Comparison of ENCODE assay signal across 11 mouse cellular contexts in genomic region chr4:116175136-116175535, GRCm38 (mm10). TPM values are rescaled to one million over a fixed set of nuclear protein-coding genes. Genes with fewer than 3 reads are reported as not detected.
DNase-seq lines count a peak whose midpoint lies in the region; ATAC-seq and TF ChIP-seq lines count a peak whose summit lies in the region.
"Had no signal": no experiment of that assay in that cellular context is flagged by ENCODE, and none has a peak within 500 bp of the region (broad histone marks: within the 10 kb centered on the region; RNA-seq: fewer than 3 reads in every experiment).

No protein-coding gene starts in this region.

- H3K36me3 ChIP-seq in heart, embryonic 11.5 days (ENCODE audit: control insufficient read depth, insufficient read depth, low read length): no peaks in the 10 kb centered on the region
- H3K36me3 ChIP-seq in kidney, adult 2 months (ENCODE audit: control insufficient read depth, insufficient read depth, low read length): no peaks in the 10 kb centered on the region
- H3K36me3 ChIP-seq in midbrain, embryonic 10.5 days: no peaks in the 10 kb centered on the region
- no peaks in the 10 kb centered on the region for H3K36me3 ChIP-seq in midbrain, embryonic 16.5 days (ENCODE audit: control insufficient read depth, insufficient read depth, low read length)
- H3K36me3 ChIP-seq in stomach, postnatal 0 days (ENCODE audit: control insufficient read depth, insufficient read depth, low read length): no peaks in the 10 kb centered on the region
- H3K36me3 ChIP-seq: embryonic facial prominence, embryonic 13.5 days had no signal

- no peak for TF ChIP-seq POLR2A in kidney, adult 2 months (IDR thresholded peaks at IDR 0.05; ENCODE audit: low read depth, low read length)

- TF ChIP-seq EP300 in stomach, postnatal 0 days (optimal IDR thresholded peaks at IDR 0.05): no peak

- H3K4me2 ChIP-seq in heart, embryonic 11.5 days: no peak overlapping the region; the same call in 1 of the 2 replicates
- H3K4me2 ChIP-seq in midbrain, embryonic 16.5 days (ENCODE audit: low read length): no peak overlapping the region
- H3K4me2 ChIP-seq in stomach, postnatal 0 days (replicated peaks; ENCODE audit: low read depth): no peak overlapping the region
- H3K4me2 ChIP-seq: embryonic facial prominence, embryonic 13.5 days had no signal

- H3K4me1 ChIP-seq in heart, embryonic 11.5 days (ENCODE audit: control insufficient read depth, insufficient read depth, low read length): peaks cover 34% of the 10 kb centered on the region
- peaks cover 15% of the 10 kb centered on the region for H3K4me1 ChIP-seq in kidney, adult 2 months (ENCODE audit: control insufficient read depth, insufficient read depth, low read length)
- H3K4me1 ChIP-seq in midbrain, embryonic 10.5 days: peaks cover 44% of the 10 kb centered on the region
- H3K4me1 ChIP-seq in midbrain, embryonic 16.5 days (ENCODE audit: control insufficient read depth, insufficient read depth, low read length): peaks cover 11% of the 10 kb centered on the region
- H3K4me1 ChIP-seq in stomach, postnatal 0 days (replicated peaks; ENCODE audit: control insufficient read depth, insufficient read depth): peaks cover 15% of the 10 kb centered on the region

- no peak for TF ChIP-seq CTCF in kidney, adult 2 months (conservative IDR thresholded peaks at IDR 0.05; ENCODE audit: insufficient read depth, insufficient read length, low read depth, low read length)
- TF ChIP-seq CTCF in stomach, postnatal 0 days (IDR thresholded peaks at IDR 0.05; ENCODE audit: low read depth): no peak

- no peaks in the 10 kb centered on the region for H3K27me3 ChIP-seq in heart, embryonic 11.5 days (ENCODE audit: control insufficient read depth, insufficient read depth, low read length)
- no peaks in the 10 kb centered on the region for H3K27me3 ChIP-seq in kidney, adult 2 months (replicated peaks; ENCODE audit: control insufficient read depth, insufficient read depth, low read length)
- no peaks in the 10 kb centered on the region for H3K27me3 ChIP-seq in midbrain, embryonic 10.5 days (ENCODE audit: low read depth, poor library complexity, severe bottlenecking)
- H3K27me3 ChIP-seq in midbrain, embryonic 16.5 days (ENCODE audit: control insufficient read depth, insufficient read depth, low read depth, low read length): no peaks in the 10 kb centered on the region
- H3K27me3 ChIP-seq in stomach, postnatal 0 days (ENCODE audit: control insufficient read depth, insufficient read depth, low read length): no peaks in the 10 kb centered on the region
- H3K27me3 ChIP-seq: embryonic facial prominence, embryonic 13.5 days had no signal

- no peak for DNase-seq in heart, postnatal 4 days
- DNase-seq in kidney, adult 2 months: no peak
- DNase-seq in kidney, adult 18-20 months: no peak
- no peak for DNase-seq in midbrain, embryonic 10.5 days (ENCODE audit: low spot score)
- no peak for DNase-seq in stomach, postnatal 0 days (ENCODE audit: low spot score)

- H3K9me3 ChIP-seq in heart, embryonic 11.5 days (replicated peaks; ENCODE audit: control insufficient read depth, low read length): no peaks in the 10 kb centered on the region
- H3K9me3 ChIP-seq in midbrain, embryonic 10.5 days (replicated peaks): no peaks in the 10 kb centered on the region
- H3K9me3 ChIP-seq in midbrain, embryonic 16.5 days (replicated peaks; ENCODE audit: control insufficient read depth, low read length, poor library complexity, severe bottlenecking): no peaks in the 10 kb centered on the region
- no peaks in the 10 kb centered on the region for H3K9me3 ChIP-seq in stomach, postnatal 0 days (ENCODE audit: control insufficient read depth, low read length)
- H3K9me3 ChIP-seq: embryonic facial prominence, embryonic 13.5 days had no signal

- no peak overlapping the region for H3K9ac ChIP-seq in heart, embryonic 11.5 days (ENCODE audit: low read depth, low read length)
- no peak overlapping the region for H3K9ac ChIP-seq in midbrain, embryonic 16.5 days (ENCODE audit: low read depth, low read length)
- no peak overlapping the region for H3K9ac ChIP-seq in stomach, postnatal 0 days (ENCODE audit: low read length)
- H3K9ac ChIP-seq: embryonic facial prominence, embryonic 13.5 days had no signal

- no peak for ATAC-seq in heart, embryonic 11.5 days (replicated peaks; ENCODE audit: insufficient number of reproducible peaks, low FRiP score, low TSS enrichment)
- no peak for ATAC-seq in midbrain, embryonic 16.5 days
- no peak for ATAC-seq in stomach, postnatal 0 days (ENCODE audit: low FRiP score, low TSS enrichment)

- H3K4me3 ChIP-seq in heart, embryonic 11.5 days (ENCODE audit: low read depth, low read length): no peak overlapping the region
- H3K4me3 ChIP-seq in kidney, adult 2 months (ENCODE audit: insufficient read depth, low read depth, low read length): no peak overlapping the region
- H3K4me3 ChIP-seq in midbrain, embryonic 10.5 days: no peak overlapping the region
- no peak overlapping the region for H3K4me3 ChIP-seq in midbrain, embryonic 16.5 days (ENCODE audit: low read depth, low read length)
- no peak overlapping the region for H3K4me3 ChIP-seq in stomach, postnatal 0 days (ENCODE audit: low read depth, low read length)
- H3K4me3 ChIP-seq: embryonic facial prominence, embryonic 13.5 days had no signal

- peak overlapping the region; percentile 86 for H3K27ac ChIP-seq in heart, embryonic 11.5 days (ENCODE audit: low read depth, low read length)
- H3K27ac ChIP-seq in kidney, adult 2 months (ENCODE audit: insufficient read depth, low read depth, low read length): peak overlapping the region; percentile 92
- H3K27ac ChIP-seq in midbrain, embryonic 10.5 days (replicated peaks): peak overlapping the region; percentile 30; the same call in 1 of the 2 replicates
- no peak overlapping the region for H3K27ac ChIP-seq in midbrain, embryonic 16.5 days (ENCODE audit: low read length)
- peak overlapping the region; percentile 85 for H3K27ac ChIP-seq in stomach, postnatal 0 days (replicated peaks)

RNA-seq across cellular contexts. Expression of gene Gm49337, which starts 2.0 kb away (rescaled TPM):
- polyA plus RNA-seq in heart, embryonic 11.5 days (2014; fragmentation: Nextera tagmentation; extraction: Ambion mirVana): not detected in 2 replicates
- total RNA-seq in heart, postnatal 4 days (2021): under 1 TPM in 1 of 2 experiments, not detected in 1; 0.79 TPM
- not detected in 2 replicates for polyA plus RNA-seq in kidney, adult 2 months (2012; rRNA removed)
- not detected in 2 replicates for polyA plus RNA-seq in midbrain, embryonic 10.5 days (2016; fragmentation: Nextera tagmentation; extraction: Ambion mirVana)
- polyA plus RNA-seq in midbrain, embryonic 16.5 days (2015; fragmentation: Nextera tagmentation; extraction: Ambion mirVana): not detected in 2 replicates
- not detected in 2 replicates for polyA plus RNA-seq in stomach, postnatal 0 days (2015; fragmentation: Nextera tagmentation; extraction: Ambion mirVana)
- polyA plus RNA-seq: embryonic facial prominence, embryonic 13.5 days; forebrain, embryonic 11.5 days; limb, embryonic 14.5 days had no signal

RNA-seq across cellular contexts. Expression of gene 1700042G07Rik, which starts 2.0 kb away (rescaled TPM):
- not detected in 2 replicates for polyA plus RNA-seq in heart, embryonic 11.5 days (2014; fragmentation: Nextera tagmentation; extraction: Ambion mirVana)
- total RNA-seq in heart, postnatal 4 days (2021): not detected
- polyA plus RNA-seq in kidney, adult 2 months (2012; rRNA removed): not detected in 2 replicates
- polyA plus RNA-seq in midbrain, embryonic 10.5 days (2016; fragmentation: Nextera tagmentation; extraction: Ambion mirVana): not detected in 2 replicates
- not detected in 2 replicates for polyA plus RNA-seq in midbrain, embryonic 16.5 days (2015; fragmentation: Nextera tagmentation; extraction: Ambion mirVana)
- polyA plus RNA-seq in stomach, postnatal 0 days (2015; fragmentation: Nextera tagmentation; extraction: Ambion mirVana): not detected in 2 replicates
- total RNA-seq: gastrocnemius, adult 18-20 months had no signal
- polyA plus RNA-seq: embryonic facial prominence, embryonic 13.5 days; forebrain, embryonic 11.5 days; limb, embryonic 14.5 days had no signal

RNA-seq across cellular contexts. Expression of gene Tspan1, which starts 7.7 kb away (rescaled TPM):
- not detected in 2 replicates for polyA plus RNA-seq in heart, embryonic 11.5 days (2014; fragmentation: Nextera tagmentation; extraction: Ambion mirVana)
- not detected for total RNA-seq in heart, postnatal 4 days (2021)
- polyA plus RNA-seq in kidney, adult 2 months (2012; rRNA removed): 44.0 TPM in 2 replicates
- 0.06 TPM in 1 of 2 replicates, not detected in the other for polyA plus RNA-seq in midbrain, embryonic 10.5 days (2016; fragmentation: Nextera tagmentation; extraction: Ambion mirVana)
- polyA plus RNA-seq in midbrain, embryonic 16.5 days (2015; fragmentation: Nextera tagmentation; extraction: Ambion mirVana): not detected in 2 replicates
- 319 and 330 TPM in 2 replicates for polyA plus RNA-seq in stomach, postnatal 0 days (2015; fragmentation: Nextera tagmentation; extraction: Ambion mirVana)
- total RNA-seq: gastrocnemius, adult 18-20 months had no signal
- polyA plus RNA-seq: limb, embryonic 14.5 days had no signal

RNA-seq across cellular contexts. Expression of gene Lurap1, which starts 24.0 kb away (rescaled TPM):
- 1.6 and 2.3 TPM in 2 replicates for polyA plus RNA-seq in heart, embryonic 11.5 days (2014; fragmentation: Nextera tagmentation; extraction: Ambion mirVana)
- 1 to 10 TPM; 3.6 to 3.9 TPM for total RNA-seq in heart, postnatal 4 days (2021)
- polyA plus RNA-seq in kidney, adult 2 months (2012; rRNA removed): 6.3 and 6.5 TPM in 2 replicates
- polyA plus RNA-seq in midbrain, embryonic 10.5 days (2016; fragmentation: Nextera tagmentation; extraction: Ambion mirVana): 2.2 and 2.7 TPM in 2 replicates
- polyA plus RNA-seq in midbrain, embryonic 16.5 days (2015; fragmentation: Nextera tagmentation; extraction: Ambion mirVana): 2.1 and 3.1 TPM in 2 replicates
- 1.2 and 1.6 TPM in 2 replicates for polyA plus RNA-seq in stomach, postnatal 0 days (2015; fragmentation: Nextera tagmentation; extraction: Ambion mirVana)

RNA-seq across cellular contexts. Expression of gene Pik3r3, which starts 46.3 kb away (rescaled TPM):
- 21.5 and 22.4 TPM in 2 replicates for polyA plus RNA-seq in heart, embryonic 11.5 days (2014; fragmentation: Nextera tagmentation; extraction: Ambion mirVana)
- total RNA-seq in heart, postnatal 4 days (2021): 10 to 100 TPM; 21.0 to 24.6 TPM
- 14.6 and 20.8 TPM in 2 replicates for polyA plus RNA-seq in kidney, adult 2 months (2012; rRNA removed)
- polyA plus RNA-seq in midbrain, embryonic 10.5 days (2016; fragmentation: Nextera tagmentation; extraction: Ambion mirVana): 46.0 and 68.7 TPM in 2 replicates
- 80.5 and 94.2 TPM in 2 replicates for polyA plus RNA-seq in midbrain, embryonic 16.5 days (2015; fragmentation: Nextera tagmentation; extraction: Ambion mirVana)
- 6.4 and 6.8 TPM in 2 replicates for polyA plus RNA-seq in stomach, postnatal 0 days (2015; fragmentation: Nextera tagmentation; extraction: Ambion mirVana)

Comparison
In these comparisons a context has a peak if more than half of its experiments do, and no peak if none do; other contexts are left out.
1. RNA of gene Tspan1, which starts 7.7 kb away (polyA plus RNA-seq): 319 to 330 TPM in stomach, postnatal 0 days and 44.0 TPM in kidney, adult 2 months; not detected in midbrain, embryonic 16.5 days, 0.06 TPM in midbrain, embryonic 10.5 days and not detected in heart, embryonic 11.5 days; every median in the first group is over 10 times any median in the second.